Mouse (Mus musculus): Measurements from ENCODE around the gene Gab2. TPM values are rescaled to one million over a fixed set of nuclear protein-coding genes. Genes with fewer than 3 reads are reported as not detected.

Gab2 gene
- polyA plus RNA-seq (2014; fragmentation: Illumina TruSeq; extraction: RNeasy Lipid Tissue Mini Kit (QIAGEN cat#74804); ENCODE audit: low replicate concordance): 5.7 TPM

DNA sequence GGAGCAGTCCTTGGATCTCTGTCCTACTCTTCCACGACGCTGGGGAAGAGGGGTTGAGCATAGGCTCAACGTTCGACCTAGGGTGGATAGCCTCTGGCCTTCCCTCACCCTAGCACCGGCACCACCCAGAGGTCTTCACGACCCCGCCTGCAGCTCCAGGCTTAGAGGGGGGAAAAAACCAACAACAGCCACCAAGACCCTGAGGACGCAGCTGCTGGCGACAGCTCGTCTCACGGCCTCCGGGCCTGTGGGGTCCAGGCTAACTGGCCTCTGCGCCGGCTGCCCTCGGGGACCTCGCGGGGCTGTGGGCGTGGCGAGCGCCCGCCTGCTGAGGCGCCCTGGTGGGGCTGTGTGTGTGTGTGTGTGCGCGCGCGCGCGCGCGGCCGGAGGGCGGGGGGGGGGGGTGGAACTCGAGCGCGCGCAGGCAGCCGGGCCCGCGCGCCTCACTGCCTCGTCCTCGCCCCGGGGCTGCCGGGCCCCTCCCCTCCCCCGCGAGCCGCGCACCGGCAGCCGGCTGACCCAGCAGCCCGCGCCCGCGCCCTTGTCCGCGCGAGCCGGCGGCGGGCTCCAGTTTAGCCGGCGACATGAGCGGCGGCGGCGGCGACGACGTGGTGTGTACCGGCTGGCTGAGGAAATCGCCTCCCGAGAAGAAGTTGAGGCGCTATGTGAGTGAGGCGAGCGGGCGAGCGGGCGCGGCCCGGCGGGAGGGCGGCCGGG lies at the start of gene Gab2:
Gab2 (plus strand) TSS at position 345 of the 717 bp plus-strand sequence.

DNA sequence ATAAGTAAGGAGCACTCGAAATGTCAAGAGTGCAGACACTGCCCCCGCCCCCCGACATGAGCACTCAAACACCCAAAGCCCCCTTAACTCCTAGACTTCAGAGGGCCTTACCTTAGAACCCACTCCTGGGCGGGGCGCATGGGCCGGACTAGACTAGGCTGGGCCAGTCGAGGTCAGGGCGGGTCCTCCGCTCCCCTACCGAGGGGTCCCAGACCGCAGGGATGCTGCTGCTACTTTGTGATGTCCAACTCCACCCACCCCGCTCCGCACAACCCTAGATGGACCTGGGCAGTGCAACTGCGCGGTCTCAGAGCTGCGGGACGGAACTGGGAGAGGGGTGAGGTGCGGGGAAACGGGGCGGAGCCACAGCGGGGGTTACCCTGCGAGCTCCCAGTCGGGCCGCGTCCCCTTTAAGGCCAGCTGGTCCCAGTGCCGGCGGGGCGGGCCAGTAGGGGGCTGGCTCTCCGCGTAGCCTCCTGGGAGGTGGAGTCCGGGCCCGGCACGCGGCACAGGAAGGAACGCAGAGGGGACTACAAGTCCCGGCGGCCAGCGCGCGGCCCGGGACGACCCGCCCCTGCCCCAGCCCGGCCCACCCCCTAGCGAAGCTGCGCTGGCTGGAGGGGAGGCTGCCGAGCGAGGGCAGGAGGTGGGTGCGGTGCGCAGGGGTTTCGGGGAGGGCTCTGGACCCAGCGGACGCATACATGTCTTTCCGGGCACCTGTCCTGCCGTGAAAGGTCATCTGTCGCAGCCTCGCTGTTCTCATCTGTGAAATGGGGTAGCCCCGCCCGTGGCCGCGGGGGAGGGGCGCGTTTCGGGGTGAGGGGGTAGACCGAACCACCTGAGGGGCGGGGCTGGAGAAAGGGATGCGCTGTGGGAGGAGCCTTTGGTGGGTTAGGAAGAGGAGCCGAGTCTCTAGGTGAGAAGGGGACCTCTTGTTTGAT lies 250.6 kb downstream of the Gab2 start, which contains the start of the genes Usp35 and Kctd21:
Usp35 (minus strand) TSS at position 295 of the 941 bp plus-strand sequence.
Kctd21 (plus strand) TSS at position 602 of the 941 bp plus-strand sequence.

Other genes starting within 250 kb of the Gab2 start
- 18.3 TPM for gene Nars2, start 130.1 kb upstream of the Gab2 start, polyA plus RNA-seq (2014; fragmentation: Illumina TruSeq; extraction: RNeasy Lipid Tissue Mini Kit (QIAGEN cat#74804); ENCODE audit: low replicate concordance)

Data from small intestine, adult 10 weeks (tissue).